Mouse (Mus musculus): Measurements from ENCODE around the gene Tmprss6. TPM values are rescaled to one million over a fixed set of nuclear protein-coding genes. Genes with fewer than 3 reads are reported as not detected.
A peak's percentile ranks its signal among the peaks of the same experiment; 100 is the strongest.

Gene Tmprss6
- polyA plus RNA-seq, 1 experiment from 2014 or later, result 0.81 TPM

- Histone ChIP-seq H3K4me3 (peak within 1 kb of the TSS; percentile 82), H3K4me1 (peaks cover 23% of the 10 kb centered on the region), H3K27me3 (peaks cover 13% of the 10 kb centered on the region), H3K4me2 (replicated peaks) (peak within 1 kb of the TSS; percentile 88), H3K9ac (peak within 1 kb of the TSS; percentile 82), H3K36me3 (peaks cover 33% of the 10 kb centered on the region), H3K27ac (no peak within 1 kb of the TSS; the same call in 1 of the 2 replicates), H3K9me3 (no peaks in the 10 kb centered on the region)
- WGBS, result 1% methylated on average over 52 of the region's 52 CpGs
- ATAC-seq (ENCODE audit: low FRiP score, low read depth), result peak; percentile 85
Measured at GRCm38 (mm10) chr15:78428391-78429138, 39.9 kb downstream of the Tmprss6 start, which contains the start of gene Kctd17. Kctd17 (plus strand) TSS chr15:78428564.

- 60% methylated on average over 4 of the region's 4 CpGs for WGBS
- Histone ChIP-seq H3K27ac (no peak overlapping the region), H3K9me3 (no peaks in the 10 kb centered on the region), H3K4me1 (peaks cover 20% of the 10 kb centered on the region), H3K9ac (no peak overlapping the region), H3K27me3 (peaks cover 24% of the 10 kb centered on the region), H3K4me3 (no peak overlapping the region), H3K36me3 (no peaks in the 10 kb centered on the region), H3K4me2 (replicated peaks) (no peak overlapping the region)
- no peak for ATAC-seq (ENCODE audit: low FRiP score, low read depth)
Measured at GRCm38 (mm10) chr15:78425230-78425629, 43.2 kb downstream of the Tmprss6 start.

- no peak for ATAC-seq (ENCODE audit: low FRiP score, low read depth)
- Histone ChIP-seq H3K27ac (no peak overlapping the region), H3K4me2 (replicated peaks) (no peak overlapping the region), H3K4me3 (no peak overlapping the region), H3K36me3 (no peaks in the 10 kb centered on the region), H3K4me1 (peaks cover 12% of the 10 kb centered on the region), H3K27me3 (peaks cover 24% of the 10 kb centered on the region), H3K9me3 (no peaks in the 10 kb centered on the region), H3K9ac (no peak overlapping the region)
- 22% methylated on average over 11 of the region's 11 CpGs for WGBS
Measured at GRCm38 (mm10) chr15:78424507-78424906, 43.9 kb downstream of the Tmprss6 start.

GRCm38 (mm10) chr15:78422046-78422956, 46.1 kb downstream of the Tmprss6 start:
- Histone ChIP-seq H3K9ac (no peak overlapping the region), H3K9me3 (no peaks in the 10 kb centered on the region), H3K27me3 (peaks cover 24% of the 10 kb centered on the region), H3K4me2 (replicated peaks) (no peak overlapping the region), H3K27ac (no peak overlapping the region), H3K36me3 (no peaks in the 10 kb centered on the region), H3K4me1 (0 out of 2 replicates have a peak, but pooled peaks cover 2% of the 10 kb centered on the region), H3K4me3 (no peak overlapping the region)
- ATAC-seq (ENCODE audit: low FRiP score, low read depth), result 0 out of 2 replicates have a peak, but pooled peaks have one; percentile 40
- WGBS, result 16% methylated on average over 16 of the region's 16 CpGs

GRCm38 (mm10) chr15:78420395-78420794, 48.0 kb downstream of the Tmprss6 start:
- 84% methylated on average over 13 of the region's 13 CpGs for WGBS
- H3K4me2 ChIP-seq (replicated peaks), result no peak overlapping the region
- H3K4me1 ChIP-seq, result 0 out of 2 replicates have a peak, but pooled peaks cover 2% of the 10 kb centered on the region

GRCm38 (mm10) chr15:78416937-78417336, 51.5 kb downstream of the Tmprss6 start:
- WGBS, result 53% methylated on average over 4 of the region's 4 CpGs
- Histone ChIP-seq H3K9me3 (no peaks in the 10 kb centered on the region), H3K4me3 (no peak overlapping the region), H3K4me2 (replicated peaks) (no peak overlapping the region), H3K9ac (no peak overlapping the region), H3K27ac (no peak overlapping the region), H3K4me1 (no peaks in the 10 kb centered on the region), H3K36me3 (peaks cover 4% of the 10 kb centered on the region; the same call in 1 of the 2 replicates), H3K27me3 (peaks cover 9% of the 10 kb centered on the region)
- ATAC-seq (ENCODE audit: low FRiP score, low read depth), result no peak

More at GRCm38 (mm10) chr15:78420395-78420794, 48.0 kb downstream of the Tmprss6 start:
- no peak overlapping the region for H3K4me3 ChIP-seq
- H3K36me3 ChIP-seq, result no peaks in the 10 kb centered on the region
- ATAC-seq (ENCODE audit: low FRiP score, low read depth), result no peak
- H3K27me3 ChIP-seq, result peaks cover 24% of the 10 kb centered on the region
- no peak overlapping the region for H3K9ac ChIP-seq
- H3K27ac ChIP-seq, result no peak overlapping the region
- H3K9me3 ChIP-seq, result no peaks in the 10 kb centered on the region

GRCm38 (mm10) chr15:78414157-78414556, 54.3 kb downstream of the Tmprss6 start:
- 90% methylated on average over 8 of the region's 8 CpGs for WGBS
- H3K4me3 ChIP-seq, result no peak overlapping the region
- peaks cover 30% of the 10 kb centered on the region for H3K27me3 ChIP-seq
- H3K27ac ChIP-seq, result no peak overlapping the region
- H3K36me3 ChIP-seq, result peaks cover 7% of the 10 kb centered on the region; the same call in 1 of the 2 replicates
- H3K9ac ChIP-seq, result no peak overlapping the region
- no peaks in the 10 kb centered on the region for H3K9me3 ChIP-seq
- H3K4me1 ChIP-seq, result peaks cover 10% of the 10 kb centered on the region
- ATAC-seq (ENCODE audit: low FRiP score, low read depth), result no peak
- H3K4me2 ChIP-seq (replicated peaks), result no peak overlapping the region

- Histone ChIP-seq H3K4me3 (no peak overlapping the region), H3K9me3 (no peaks in the 10 kb centered on the region), H3K4me2 (replicated peaks) (no peak overlapping the region), H3K27ac (no peak overlapping the region), H3K4me1 (peaks cover 10% of the 10 kb centered on the region), H3K9ac (no peak overlapping the region), H3K27me3 (peaks cover 35% of the 10 kb centered on the region), H3K36me3 (peaks cover 7% of the 10 kb centered on the region; the same call in 1 of the 2 replicates)
- WGBS, result 60% methylated on average over 1 of the region's 1 CpGs
- ATAC-seq (ENCODE audit: low FRiP score, low read depth), result no peak
Measured at GRCm38 (mm10) chr15:78413719-78414117, 54.7 kb downstream of the Tmprss6 start.

GRCm38 (mm10) chr15:78413083-78413718, 55.2 kb downstream of the Tmprss6 start:
- 86% methylated on average over 14 of the region's 14 CpGs for WGBS
- H3K27ac ChIP-seq, result no peak overlapping the region
- no peak for ATAC-seq (ENCODE audit: low FRiP score, low read depth)

GRCm38 (mm10) chr15:78409570-78410052, 58.8 kb downstream of the Tmprss6 start:
- Histone ChIP-seq H3K4me1 (peaks cover 31% of the 10 kb centered on the region), H3K9ac (peak overlapping the region; percentile 43), H3K27me3 (peaks cover 45% of the 10 kb centered on the region), H3K9me3 (no peaks in the 10 kb centered on the region), H3K27ac (no peak overlapping the region), H3K4me3 (peak overlapping the region; percentile 29), H3K36me3 (peaks cover 7% of the 10 kb centered on the region; the same call in 1 of the 2 replicates), H3K4me2 (replicated peaks) (peak overlapping the region; percentile 55)
- ATAC-seq (ENCODE audit: low FRiP score, low read depth), result no peak
- WGBS, result 7% methylated on average over 12 of the region's 12 CpGs

More at GRCm38 (mm10) chr15:78413083-78413718, 55.2 kb downstream of the Tmprss6 start:
- Histone ChIP-seq H3K27me3 (peaks cover 40% of the 10 kb centered on the region), H3K36me3 (peaks cover 7% of the 10 kb centered on the region; the same call in 1 of the 2 replicates), H3K9me3 (no peaks in the 10 kb centered on the region), H3K4me2 (replicated peaks) (no peak overlapping the region), H3K4me1 (peaks cover 10% of the 10 kb centered on the region), H3K9ac (no peak overlapping the region), H3K4me3 (no peak overlapping the region)

GRCm38 (mm10) chr15:78406293-78406934, 62.0 kb downstream of the Tmprss6 start, which contains the start of gene Mpst:
Mpst (plus strand) TSS chr15:78406416.
- under 1% methylated on average over 40 of the region's 40 CpGs for WGBS
- H3K27ac ChIP-seq, result peak within 1 kb of the TSS; percentile 88
- H3K4me1 ChIP-seq, result peaks cover 51% of the 10 kb centered on the region
- peak within 1 kb of the TSS; percentile 72 for H3K4me3 ChIP-seq
- peak; percentile 91 for ATAC-seq (ENCODE audit: low FRiP score, low read depth)
- no peaks in the 10 kb centered on the region for H3K9me3 ChIP-seq
- H3K4me2 ChIP-seq (replicated peaks), result peak within 1 kb of the TSS; percentile 97
- H3K9ac ChIP-seq, result peak within 1 kb of the TSS; percentile 74
- peaks cover 2% of the 10 kb centered on the region; the same call in 1 of the 2 replicates for H3K36me3 ChIP-seq
- peaks cover 37% of the 10 kb centered on the region for H3K27me3 ChIP-seq

All from limb, embryonic 13.5 days (tissue).